Mouse (Mus musculus) midbrain, embryonic 12.5 days (tissue): ENCODE results near the gene Atp1a3. TPM values are rescaled to one million over a fixed set of nuclear protein-coding genes. Genes with fewer than 3 reads are reported as not detected.
A peak's percentile ranks its signal among the peaks of the same experiment; 100 is the strongest.

Experiments
- ATAC-seq: fragments of 200-750 bp; cut with Nextera tagmentation; 2 replicates; pipeline ENCODE4 v1.8.0; 2017; ENCODE audit warnings: low read depth, moderate TSS enrichment, moderate library complexity; ENCODE audit not compliant: low FRiP score
- H3K27ac ChIP-seq: fragments of 300-500 bp; sonication (generic); replicated peaks from 2 replicates; pipeline ENCODE4 v1.5.1; 2016; ENCODE audit warnings: mild to moderate bottlenecking
- H3K27me3 ChIP-seq: fragments of 300-500 bp; sonication (generic); 2 replicates; pipeline ENCODE4 v1.6.1; 2016; ENCODE audit warnings: mild to moderate bottlenecking
- H3K36me3 ChIP-seq: fragments of 300-500 bp; sonication (generic); 2 replicates; pipeline ENCODE4 v1.6.1; 2016
- H3K4me1 ChIP-seq: fragments of 300-500 bp; sonication (generic); 2 replicates; pipeline ENCODE4 v1.6.1; 2016
- H3K4me2 ChIP-seq: fragments of 300-500 bp; sonication (generic); replicated peaks from 2 replicates; pipeline ENCODE4 v1.6.1; 2016; ENCODE audit warnings: mild to moderate bottlenecking, moderate library complexity
- H3K4me3 ChIP-seq: fragments of 300-500 bp; sonication (generic); 2 replicates; pipeline ENCODE4 v1.5.1; 2016; ENCODE audit warnings: mild to moderate bottlenecking
- H3K9ac ChIP-seq: fragments of 300-500 bp; sonication (generic); replicated peaks from 2 replicates; pipeline ENCODE4 v1.6.1; 2016; ENCODE audit warnings: mild to moderate bottlenecking, moderate library complexity
- H3K9me3 ChIP-seq: fragments of 300-500 bp; sonication (generic); 2 replicates; pipeline ENCODE4 v1.6.1; 2016; ENCODE audit warnings: mild to moderate bottlenecking
- WGBS: fragments of 180-500 bp; shearing (Covaris S2); methylation state at CpG from one replicate; pipeline ENCODE4 v1.1.7; 2016; 5-methylcytosine and 5-hydroxymethylcytosine counted together
- polyA plus RNA-seq: library from polyadenylated mRNA; unstranded; fragments of >200 nt; fragmentation: Nextera tagmentation; extraction: Ambion mirVana; gene quantifications from 2 replicates; pipeline ENCODE4 v1.2.1, GENCODE M21; 2016

Atp1a3 gene
- polyA plus RNA-seq, 1 experiment from 2014 or later: 77.8 TPM

DNA sequence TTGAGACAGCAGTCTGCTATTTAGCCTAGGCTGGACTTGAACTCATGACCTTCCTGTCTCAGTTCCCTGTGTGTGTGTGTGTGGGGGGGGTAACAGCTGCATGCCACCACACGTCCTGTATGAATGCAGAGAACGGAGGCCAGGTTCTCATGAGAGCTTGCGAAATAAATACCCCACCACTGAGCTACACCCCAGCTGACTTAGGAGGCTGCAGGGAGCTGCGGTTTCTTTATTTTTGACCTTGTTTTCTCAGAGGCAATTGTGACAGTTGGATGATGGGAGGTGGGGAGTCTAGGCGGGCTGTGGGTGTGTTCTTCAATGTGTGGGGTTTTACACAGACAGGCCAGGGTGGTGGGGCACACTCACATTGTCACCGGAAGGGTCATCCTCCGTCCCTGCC, 5.5 kb downstream of the Atp1a3 start:
- H3K36me3 ChIP-seq: peaks cover 26% of the 10 kb centered on the region
- ATAC-seq: no peak
- H3K9me3 ChIP-seq: no peaks in the 10 kb centered on the region
- no peak overlapping the region for H3K27ac ChIP-seq
- no peak overlapping the region for H3K9ac ChIP-seq
- H3K4me2 ChIP-seq: no peak overlapping the region
- H3K4me1 ChIP-seq: peaks cover 22% of the 10 kb centered on the region
- WGBS: 78% methylated on average over 7 of the region's 7 CpGs
- peaks cover 18% of the 10 kb centered on the region for H3K27me3 ChIP-seq
- H3K4me3 ChIP-seq: no peak overlapping the region

DNA sequence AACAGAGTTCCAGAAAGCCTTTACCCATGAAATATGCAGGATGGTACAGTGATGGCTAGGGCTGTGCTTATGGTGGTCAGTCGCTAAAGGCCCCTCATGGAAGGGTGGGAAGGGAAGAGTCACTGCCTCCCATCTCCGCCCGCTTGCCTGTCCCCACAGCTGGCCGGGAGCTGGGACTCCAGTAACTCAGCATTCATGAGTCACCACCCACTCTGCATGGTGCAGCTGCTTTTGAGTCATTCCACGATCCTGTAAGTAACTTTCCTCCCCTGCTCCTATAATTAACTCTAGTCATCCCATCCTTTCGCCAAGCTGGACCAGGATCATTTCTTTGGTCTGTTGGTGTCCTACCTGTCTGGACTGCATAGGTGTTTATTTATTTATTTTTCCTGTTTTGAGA, 12.7 kb downstream of the Atp1a3 start:
- ATAC-seq: no peak
- Histone ChIP-seq H3K4me3 (no peak overlapping the region), H3K36me3 (peaks cover 44% of the 10 kb centered on the region), H3K27ac (no peak overlapping the region), H3K27me3 (no peaks in the 10 kb centered on the region), H3K4me1 (no peaks in the 10 kb centered on the region), H3K4me2 (no peak overlapping the region), H3K9me3 (no peaks in the 10 kb centered on the region), H3K9ac (no peak overlapping the region)
- 74% methylated on average over 6 of the region's 6 CpGs for WGBS

DNA sequence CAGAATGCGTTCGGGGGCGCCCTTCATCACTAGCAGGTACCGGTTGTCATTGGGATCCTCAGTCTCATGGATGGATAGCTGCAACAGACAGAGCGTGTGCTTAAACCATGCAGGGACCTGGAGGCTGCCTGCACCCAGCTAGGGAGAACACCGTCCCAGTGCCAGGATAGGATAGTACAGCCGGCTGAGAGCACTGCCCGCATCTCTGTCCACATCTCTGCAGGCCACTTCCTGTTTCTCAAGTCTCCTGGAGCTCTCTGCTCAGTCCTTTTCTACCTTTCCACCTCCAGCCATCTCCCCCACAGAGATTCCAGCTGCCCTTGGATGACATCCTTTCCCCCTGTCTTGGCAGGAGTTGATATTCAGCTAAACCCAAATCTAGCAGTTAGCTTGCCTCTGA, 15.3 kb downstream of the Atp1a3 start:
- H3K36me3 ChIP-seq: peaks cover 57% of the 10 kb centered on the region
- no peak overlapping the region for H3K27ac ChIP-seq
- no peaks in the 10 kb centered on the region for H3K9me3 ChIP-seq
- H3K4me1 ChIP-seq: no peaks in the 10 kb centered on the region
- H3K27me3 ChIP-seq: no peaks in the 10 kb centered on the region
- H3K4me2 ChIP-seq: no peak overlapping the region
- no peak overlapping the region for H3K9ac ChIP-seq
- WGBS: 79% methylated on average over 8 of the region's 8 CpGs
- ATAC-seq: no peak
- H3K4me3 ChIP-seq: no peak overlapping the region

DNA sequence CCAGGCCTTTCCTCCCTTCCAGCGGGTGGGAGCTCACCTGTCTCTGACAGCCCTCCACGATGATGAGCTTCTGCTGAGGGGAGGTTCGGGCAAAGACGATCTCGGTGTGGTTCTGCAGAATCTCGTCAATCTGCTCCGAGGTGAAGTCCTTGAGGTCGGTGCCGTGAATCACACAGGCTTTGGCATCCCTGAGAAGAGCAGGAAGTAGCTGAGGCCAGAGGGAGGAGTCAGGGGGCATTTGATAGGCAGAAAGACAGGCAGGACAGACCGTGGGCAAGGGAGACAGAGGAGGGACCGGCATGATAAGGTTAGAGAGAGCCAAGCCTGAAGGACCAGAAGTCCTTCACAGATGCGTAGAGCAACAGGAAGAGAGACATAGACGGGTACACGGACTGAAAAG, 17.8 kb downstream of the Atp1a3 start:
- no peak overlapping the region for H3K27ac ChIP-seq
- no peak for ATAC-seq
- H3K27me3 ChIP-seq: no peaks in the 10 kb centered on the region
- H3K4me1 ChIP-seq: no peaks in the 10 kb centered on the region
- 87% methylated on average over 14 of the region's 14 CpGs for WGBS
- H3K9ac ChIP-seq: no peak overlapping the region
- no peaks in the 10 kb centered on the region for H3K9me3 ChIP-seq
- no peak overlapping the region for H3K4me2 ChIP-seq
- no peak overlapping the region for H3K4me3 ChIP-seq
- peaks cover 62% of the 10 kb centered on the region for H3K36me3 ChIP-seq

DNA sequence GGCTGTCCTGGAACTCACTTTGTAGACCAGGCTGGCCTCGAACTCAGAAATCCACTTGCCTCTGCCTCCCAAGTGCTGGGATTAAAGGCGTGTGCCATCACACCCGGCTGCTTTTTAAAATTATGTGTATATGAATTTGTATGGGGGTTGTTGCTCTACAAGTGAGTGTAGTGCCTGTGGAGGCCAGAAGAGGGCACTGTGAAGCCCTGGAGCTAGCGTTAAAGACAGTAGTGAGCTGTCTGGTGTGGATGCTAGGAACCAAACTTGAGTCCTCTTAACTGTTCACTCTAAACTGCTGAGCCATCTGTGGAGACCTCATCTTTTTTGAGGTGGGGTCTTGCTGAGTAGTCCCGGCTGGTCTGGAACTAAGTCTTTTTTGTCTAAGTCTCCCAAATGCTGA, 20.0 kb downstream of the Atp1a3 start:
- Histone ChIP-seq H3K4me1 (no peaks in the 10 kb centered on the region), H3K9ac (no peak overlapping the region), H3K27ac (no peak overlapping the region), H3K36me3 (peaks cover 71% of the 10 kb centered on the region), H3K27me3 (no peaks in the 10 kb centered on the region), H3K4me3 (no peak overlapping the region), H3K9me3 (no peaks in the 10 kb centered on the region), H3K4me2 (no peak overlapping the region)
- ATAC-seq: no peak
- 78% methylated on average over 5 of the region's 5 CpGs for WGBS

DNA sequence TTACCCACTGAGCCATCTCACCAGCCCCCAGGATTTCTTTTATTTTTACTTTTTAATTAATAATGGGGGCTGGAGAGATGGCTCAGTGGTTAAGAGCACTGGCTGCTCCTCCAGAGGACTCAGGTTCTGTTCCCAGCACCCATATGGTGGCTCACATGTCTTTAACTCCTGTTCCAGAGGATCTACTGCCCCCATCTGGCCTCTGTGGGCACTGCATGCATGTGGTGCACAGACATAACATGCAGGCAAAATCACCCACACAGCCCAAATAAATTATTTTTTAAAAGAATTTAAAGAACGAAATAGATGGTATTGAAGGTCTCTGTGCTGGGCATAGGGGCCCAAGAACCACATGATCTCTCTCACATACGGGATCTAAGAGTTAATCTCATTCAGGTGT, 21.5 kb downstream of the Atp1a3 start:
- H3K27ac ChIP-seq: no peak overlapping the region
- H3K27me3 ChIP-seq: no peaks in the 10 kb centered on the region
- ATAC-seq: no peak
- no peaks in the 10 kb centered on the region for H3K4me1 ChIP-seq
- H3K9ac ChIP-seq: no peak overlapping the region
- WGBS: 84% methylated on average over 2 of the region's 2 CpGs
- no peak overlapping the region for H3K4me3 ChIP-seq
- H3K36me3 ChIP-seq: peaks cover 74% of the 10 kb centered on the region
- no peaks in the 10 kb centered on the region for H3K9me3 ChIP-seq
- H3K4me2 ChIP-seq: no peak overlapping the region

DNA sequence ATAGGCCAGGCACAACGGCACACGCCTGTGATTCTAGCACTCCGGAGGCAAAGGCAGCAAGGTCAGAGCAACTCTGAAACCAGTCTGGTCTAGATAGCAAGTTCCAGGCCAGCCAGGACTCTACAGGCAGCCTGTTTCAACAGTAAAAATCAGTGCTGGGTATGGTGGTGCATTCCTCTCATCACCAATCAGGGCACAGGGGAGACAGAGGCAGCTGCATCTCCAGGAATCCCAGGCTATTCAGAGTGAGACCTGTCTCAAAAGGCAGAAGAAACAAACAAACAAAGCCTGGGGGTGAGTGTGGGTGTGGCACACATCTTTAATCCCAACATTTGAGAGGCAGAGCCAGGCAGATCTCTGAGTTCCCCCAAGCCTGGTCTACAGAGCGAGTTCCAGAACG, 22.4 kb downstream of the Atp1a3 start:
- no peaks in the 10 kb centered on the region for H3K27me3 ChIP-seq
- no peak for ATAC-seq
- H3K27ac ChIP-seq: no peak overlapping the region
- no peaks in the 10 kb centered on the region for H3K4me1 ChIP-seq
- 89% methylated on average over 5 of the region's 5 CpGs for WGBS
- no peak overlapping the region for H3K4me3 ChIP-seq
- no peak overlapping the region for H3K9ac ChIP-seq
- H3K36me3 ChIP-seq: peaks cover 74% of the 10 kb centered on the region
- H3K9me3 ChIP-seq: no peaks in the 10 kb centered on the region
- no peak overlapping the region for H3K4me2 ChIP-seq

DNA sequence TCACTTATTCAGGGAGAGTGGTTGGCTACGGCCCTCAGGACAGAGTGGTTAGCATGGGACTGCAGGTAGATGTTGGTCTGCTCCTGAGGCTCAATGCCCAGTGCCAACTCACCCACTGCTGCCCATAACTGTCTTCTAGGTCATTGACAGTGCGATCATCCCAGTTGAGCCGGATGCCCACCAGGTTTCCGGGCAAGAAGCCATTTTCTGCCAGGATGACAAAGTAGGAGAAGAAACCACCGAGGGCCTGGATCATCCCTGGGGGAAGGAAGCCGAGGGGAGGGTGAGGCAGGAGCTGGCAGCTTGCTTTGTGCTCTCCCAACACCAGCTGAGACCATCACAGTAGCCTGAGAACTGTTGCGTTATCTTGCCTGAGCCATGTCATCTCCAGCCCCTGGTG, 25.3 kb downstream of the Atp1a3 start:
- 81% methylated on average over 7 of the region's 7 CpGs for WGBS
- Histone ChIP-seq H3K27ac (no peak overlapping the region), H3K4me1 (no peaks in the 10 kb centered on the region), H3K4me2 (no peak overlapping the region), H3K9me3 (no peaks in the 10 kb centered on the region), H3K36me3 (peaks cover 59% of the 10 kb centered on the region), H3K27me3 (peaks cover 3% of the 10 kb centered on the region; the same call in 1 of the 2 replicates), H3K4me3 (no peak overlapping the region), H3K9ac (no peak overlapping the region)
- no peak for ATAC-seq

DNA sequence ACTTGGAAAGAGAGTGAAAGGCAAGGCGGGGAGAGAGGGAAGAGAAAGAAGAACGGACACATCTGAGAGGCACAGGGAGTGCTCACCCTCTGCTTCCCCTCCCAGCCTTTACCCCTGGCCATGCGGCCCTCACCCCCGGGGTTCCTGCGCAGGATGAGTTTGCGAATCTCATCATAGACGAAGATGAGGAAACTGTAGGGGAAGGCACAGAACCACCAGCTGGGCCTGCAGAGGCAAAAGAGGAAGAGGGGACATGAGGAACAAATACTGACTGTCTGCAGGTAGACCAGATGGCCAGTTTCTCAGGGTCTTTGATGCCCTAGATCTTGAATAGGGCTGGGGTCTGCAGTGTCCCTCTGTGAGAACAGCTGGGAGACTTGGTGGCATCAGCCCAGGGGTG, 27.0 kb downstream of the Atp1a3 start:
- Histone ChIP-seq H3K27ac (no peak overlapping the region), H3K4me2 (no peak overlapping the region), H3K4me1 (no peaks in the 10 kb centered on the region), H3K4me3 (no peak overlapping the region), H3K27me3 (peaks cover 3% of the 10 kb centered on the region; the same call in 1 of the 2 replicates), H3K36me3 (peaks cover 48% of the 10 kb centered on the region), H3K9ac (no peak overlapping the region), H3K9me3 (no peaks in the 10 kb centered on the region)
- ATAC-seq: no peak
- 81% methylated on average over 7 of the region's 7 CpGs for WGBS

DNA sequence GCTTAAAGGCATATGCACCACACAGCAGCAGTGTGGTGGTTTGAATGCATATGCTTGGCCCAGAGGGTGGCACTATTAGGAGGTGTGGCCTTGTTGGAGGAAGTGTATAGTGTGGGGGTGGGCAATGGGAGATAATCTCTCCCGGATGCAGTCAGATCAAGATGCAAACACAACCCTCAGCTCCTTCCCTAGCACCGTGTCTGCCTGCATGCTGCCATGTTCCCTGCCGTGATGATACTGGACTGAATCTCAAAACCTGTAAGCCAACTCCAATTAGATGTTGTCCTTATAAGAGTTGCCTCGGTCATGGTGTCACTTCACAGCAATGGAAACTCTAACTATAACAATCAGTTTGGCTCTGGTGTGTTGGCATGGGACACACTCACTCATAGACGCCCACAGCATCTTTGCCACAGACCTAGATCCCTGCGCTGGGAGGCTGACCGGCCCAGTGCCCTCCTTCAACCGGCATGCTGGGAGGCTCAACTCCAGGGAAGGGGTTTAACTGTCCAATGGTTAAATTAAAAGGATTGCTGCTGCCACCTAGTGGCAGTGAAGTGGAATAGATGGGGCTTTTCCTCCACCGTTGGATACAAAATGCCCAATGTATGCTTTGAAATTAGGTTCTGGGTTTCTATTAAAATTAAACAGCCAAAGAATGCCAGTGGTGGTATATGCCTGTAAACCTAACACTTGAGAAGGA, 30.7 kb downstream of the Atp1a3 start:
- Histone ChIP-seq H3K4me2 (no peak overlapping the region), H3K27ac (no peak overlapping the region), H3K9me3 (no peaks in the 10 kb centered on the region), H3K4me3 (no peak overlapping the region), H3K36me3 (peaks cover 29% of the 10 kb centered on the region), H3K27me3 (peaks cover 3% of the 10 kb centered on the region; the same call in 1 of the 2 replicates), H3K4me1 (peaks cover 12% of the 10 kb centered on the region), H3K9ac (no peak overlapping the region)
- ATAC-seq: no peak
- 32% methylated on average over 9 of the region's 9 CpGs for WGBS

DNA sequence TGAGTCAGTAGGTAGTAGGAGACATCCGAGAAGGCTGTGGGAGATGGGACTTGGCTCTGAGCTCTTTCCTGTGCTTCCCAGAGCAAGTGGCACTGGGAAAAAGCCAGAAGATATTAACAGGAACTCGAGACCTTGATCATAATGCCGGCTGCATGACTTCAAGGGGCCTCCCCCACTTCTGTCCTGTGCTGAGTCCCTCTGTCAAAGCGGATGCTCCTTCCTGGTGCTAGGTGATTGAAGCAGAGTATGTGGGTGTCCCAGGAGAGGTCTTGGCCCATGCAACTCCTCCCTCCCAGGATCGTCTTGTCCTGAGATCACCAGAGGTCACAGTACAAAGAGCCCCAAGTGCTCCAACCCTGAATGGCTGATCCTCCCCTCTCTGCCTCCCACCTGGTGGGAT, 31.9 kb downstream of the Atp1a3 start:
- H3K9me3 ChIP-seq: no peaks in the 10 kb centered on the region
- ATAC-seq: no peak
- no peak overlapping the region for H3K27ac ChIP-seq
- 77% methylated on average over 5 of the region's 5 CpGs for WGBS
- H3K4me1 ChIP-seq: peaks cover 12% of the 10 kb centered on the region
- peaks cover 3% of the 10 kb centered on the region; the same call in 1 of the 2 replicates for H3K27me3 ChIP-seq
- no peak overlapping the region for H3K4me2 ChIP-seq
- H3K9ac ChIP-seq: no peak overlapping the region
- H3K4me3 ChIP-seq: no peak overlapping the region
- peaks cover 17% of the 10 kb centered on the region for H3K36me3 ChIP-seq

DNA sequence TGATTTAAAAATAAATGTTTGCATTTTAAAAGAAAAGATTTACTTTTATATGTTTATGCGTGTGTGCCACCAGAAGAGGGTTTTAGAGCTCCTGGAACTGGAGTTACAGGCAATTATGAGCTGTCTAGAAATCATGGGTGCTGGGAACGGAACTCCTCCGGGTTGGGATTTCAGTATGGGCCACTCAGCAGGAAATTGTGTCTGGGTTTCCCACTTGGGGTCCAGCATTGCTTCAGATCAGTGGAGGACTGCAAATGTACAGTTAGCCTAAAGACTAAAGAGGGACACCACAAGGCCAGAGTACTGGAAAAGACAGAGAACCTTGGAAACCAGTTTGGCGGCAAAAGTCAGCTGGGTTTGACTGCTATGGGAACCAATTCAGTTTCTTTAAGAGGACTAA, 32.5 kb downstream of the Atp1a3 start:
- no peak for ATAC-seq
- H3K4me3 ChIP-seq: no peak overlapping the region
- 85% methylated on average over 4 of the region's 4 CpGs for WGBS
- H3K27me3 ChIP-seq: peaks cover 2% of the 10 kb centered on the region; the same call in 1 of the 2 replicates
- H3K9me3 ChIP-seq: no peaks in the 10 kb centered on the region
- H3K4me1 ChIP-seq: peaks cover 12% of the 10 kb centered on the region
- H3K27ac ChIP-seq: no peak overlapping the region
- no peak overlapping the region for H3K4me2 ChIP-seq
- H3K9ac ChIP-seq: 0 out of 2 replicates have a peak overlapping the region, but pooled peaks have one; percentile 4
- peaks cover 10% of the 10 kb centered on the region for H3K36me3 ChIP-seq
